Mouse (Mus musculus) neural tube, embryonic 14.5 days (tissue): Measurements from ENCODE around the gene Mrpl42. TPM values are rescaled to one million over a fixed set of nuclear protein-coding genes. Genes with fewer than 3 reads are reported as not detected.

ENCODE experiments used
- ATAC-seq: fragments of 200-750 bp; cut with Nextera tagmentation; 2 replicates; pipeline ENCODE4 v1.8.0; 2017; ENCODE audit warnings: low read depth, mild to moderate bottlenecking, moderate TSS enrichment, moderate library complexity
- H3K27ac ChIP-seq: fragments of 300-500 bp; sonication (generic); 2 replicates; pipeline ENCODE4 v1.5.1; 2014; ENCODE audit warnings: low read depth, mild to moderate bottlenecking, control low read depth, low read length, moderate library complexity, mixed read lengths
- H3K27me3 ChIP-seq: fragments of 300-500 bp; sonication (generic); 2 replicates; pipeline ENCODE4 v1.6.1; 2014; ENCODE audit warnings: low read length; ENCODE audit not compliant: control insufficient read depth, insufficient read depth
- H3K36me3 ChIP-seq: fragments of 300-500 bp; sonication (generic); 2 replicates; pipeline ENCODE4 v1.6.1; 2014; ENCODE audit warnings: low read length, mixed read lengths; ENCODE audit not compliant: control insufficient read depth, insufficient read depth
- H3K4me1 ChIP-seq: fragments of 300-500 bp; sonication (generic); 2 replicates; pipeline ENCODE4 v1.6.1; 2014; ENCODE audit warnings: low read length; ENCODE audit not compliant: control insufficient read depth, insufficient read depth
- H3K4me2 ChIP-seq: fragments of 300-500 bp; sonication (generic); 2 replicates; pipeline ENCODE4 v1.6.1; 2014; ENCODE audit warnings: mild to moderate bottlenecking, low read depth, low read length, control low read depth
- H3K4me3 ChIP-seq: fragments of 300-500 bp; sonication (generic); 2 replicates; pipeline ENCODE4 v1.5.1; 2014; ENCODE audit warnings: low read depth, low read length, control low read depth, mixed read lengths
- H3K9ac ChIP-seq: fragments of 300-500 bp; sonication (generic); replicated peaks from 2 replicates; pipeline ENCODE4 v1.6.1; 2014; ENCODE audit warnings: low read depth, mild to moderate bottlenecking, control low read depth, low read length, mixed read lengths
- H3K9me3 ChIP-seq: fragments of 300-500 bp; sonication (generic); 2 replicates; pipeline ENCODE4 v1.6.1; 2016; ENCODE audit warnings: low read length; ENCODE audit not compliant: control insufficient read depth
- WGBS: fragments of 180-500 bp; shearing (Covaris S2); extraction: QIAGEN DNeasy Blood & Tissue Kit; methylation state at CpG from one replicate; pipeline ENCODE4 v1.1.7; 2014; 5-methylcytosine and 5-hydroxymethylcytosine counted together
- polyA plus RNA-seq: library from polyadenylated mRNA; unstranded; fragments of >200 nt; fragmentation: Nextera tagmentation; extraction: Ambion mirVana; gene quantifications from 2 replicates; pipeline ENCODE4 v1.2.1, GENCODE M21; 2014

The Mrpl42 gene
- polyA plus RNA-seq, 1 experiment from 2014 or later, result 276 TPM

DNA sequence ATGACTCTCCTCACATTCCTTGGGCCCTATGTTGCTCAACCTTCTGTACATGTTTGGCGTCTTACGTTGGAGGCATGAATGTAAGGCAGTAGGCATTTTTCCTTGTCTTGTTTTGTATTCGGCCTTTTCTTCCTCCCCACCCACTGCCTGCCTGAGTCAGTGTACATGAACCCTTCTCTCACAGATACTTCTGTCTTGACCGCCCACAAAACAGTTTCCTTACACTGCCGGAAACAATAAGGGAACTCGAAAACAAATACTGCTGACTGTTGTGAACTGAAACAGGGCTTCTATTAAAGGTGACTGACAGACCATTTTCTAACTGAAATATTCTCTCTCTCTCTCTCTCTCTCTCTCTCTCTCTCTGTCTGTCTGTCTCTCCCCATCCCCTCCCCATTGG lies 7.1 kb upstream of the Mrpl42 start:
- no peak overlapping the region for H3K4me3 ChIP-seq
- no peak overlapping the region for H3K9ac ChIP-seq
- H3K4me2 ChIP-seq, result no peak overlapping the region
- H3K4me1 ChIP-seq, result no peaks in the 10 kb centered on the region
- no peaks in the 10 kb centered on the region for H3K36me3 ChIP-seq
- no peaks in the 10 kb centered on the region for H3K9me3 ChIP-seq
- H3K27ac ChIP-seq, result no peak overlapping the region
- 74% methylated on average over 6 of the region's 6 CpGs for WGBS
- no peaks in the 10 kb centered on the region for H3K27me3 ChIP-seq
- no peak for ATAC-seq

DNA sequence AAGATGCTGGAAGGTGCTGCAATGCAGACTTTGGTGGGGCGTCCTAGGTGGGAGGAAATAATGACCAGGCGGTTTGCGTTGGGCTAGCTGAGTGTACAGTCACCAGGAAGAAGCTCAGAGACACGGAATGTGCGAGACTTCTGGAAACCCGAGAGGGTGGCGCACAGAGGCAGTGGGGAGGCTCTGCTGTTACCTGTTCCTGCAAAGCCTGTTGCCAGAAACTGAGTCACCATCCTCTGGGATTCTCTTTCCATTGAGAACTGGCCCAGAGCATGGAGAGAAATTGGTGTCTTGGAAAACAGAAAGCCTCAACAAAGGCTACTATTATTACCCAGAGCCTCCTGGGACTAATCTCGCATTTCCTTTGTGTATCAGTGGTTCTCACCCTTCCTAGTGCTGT lies 6.4 kb upstream of the Mrpl42 start:
- H3K9ac ChIP-seq, result no peak overlapping the region
- no peaks in the 10 kb centered on the region for H3K36me3 ChIP-seq
- H3K4me1 ChIP-seq, result no peaks in the 10 kb centered on the region
- H3K9me3 ChIP-seq, result no peaks in the 10 kb centered on the region
- H3K4me2 ChIP-seq, result no peak overlapping the region
- 88% methylated on average over 8 of the region's 8 CpGs for WGBS
- no peak overlapping the region for H3K27ac ChIP-seq
- no peaks in the 10 kb centered on the region for H3K27me3 ChIP-seq
- no peak overlapping the region for H3K4me3 ChIP-seq
- no peak for ATAC-seq

DNA sequence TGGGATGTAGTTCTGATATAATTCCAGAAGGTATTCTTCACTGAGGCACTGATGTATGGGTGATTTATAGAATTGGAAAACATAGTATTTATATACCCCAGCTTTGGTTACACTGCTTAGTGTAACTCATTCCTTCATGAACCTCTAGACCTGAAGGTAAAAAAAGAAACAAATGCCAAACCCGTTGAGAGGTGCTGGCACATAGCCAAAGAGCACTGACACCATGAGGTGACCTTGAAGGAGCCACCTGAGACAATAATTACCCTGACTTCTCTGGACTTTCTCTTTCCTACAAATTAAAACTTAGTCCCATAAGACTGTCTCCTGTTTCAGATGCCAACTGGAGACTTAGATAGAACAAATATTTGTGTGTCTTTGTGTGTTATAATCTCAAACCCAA lies 2.6 kb upstream of the Mrpl42 start:
- Histone ChIP-seq H3K4me2 (no peak overlapping the region), H3K27me3 (no peaks in the 10 kb centered on the region), H3K36me3 (no peaks in the 10 kb centered on the region), H3K4me3 (no peak overlapping the region), H3K4me1 (peaks cover 4% of the 10 kb centered on the region; the same call in 1 of the 2 replicates), H3K9me3 (no peaks in the 10 kb centered on the region), H3K27ac (no peak overlapping the region), H3K9ac (no peak overlapping the region)
- ATAC-seq, result no peak
- WGBS, result 39% methylated on average over 1 of the region's 1 CpGs

DNA sequence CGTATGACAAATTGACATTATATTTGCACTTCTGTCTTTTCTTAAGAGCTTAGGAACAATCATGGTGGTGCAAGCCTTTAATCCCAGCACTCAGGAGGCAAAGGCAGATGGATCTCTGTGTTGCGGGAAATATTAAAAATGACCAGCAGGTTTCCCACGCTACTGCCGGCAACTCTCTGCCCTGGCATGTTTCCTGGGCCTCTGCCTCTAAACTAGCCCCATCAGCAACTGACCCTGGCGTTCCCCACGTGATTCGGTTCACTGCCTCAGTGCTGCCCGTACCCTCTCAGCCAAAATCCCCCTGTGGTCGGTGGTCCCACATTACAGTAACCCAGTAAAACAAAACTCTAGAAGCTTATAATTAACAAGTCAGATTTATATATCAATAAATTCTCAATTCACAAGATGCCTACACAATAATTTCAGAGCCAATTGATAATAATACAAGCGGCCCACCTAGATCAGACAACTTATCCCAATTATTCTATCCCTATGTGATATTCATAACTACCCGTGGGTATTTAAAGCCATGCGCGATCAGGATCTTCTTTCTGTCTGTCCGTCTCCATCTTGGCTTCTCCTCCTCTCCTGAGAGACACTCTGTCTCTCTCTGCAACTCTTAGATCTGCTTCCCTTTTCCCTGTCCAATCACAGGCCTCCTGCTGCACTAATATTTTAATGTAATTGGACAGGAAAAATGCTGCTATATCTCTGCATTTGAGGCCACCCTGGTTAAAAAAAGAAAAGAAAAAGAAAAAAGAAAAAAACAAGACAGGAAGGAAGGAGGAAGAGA lies 1.9 kb upstream of the Mrpl42 start:
- Histone ChIP-seq H3K27ac (no peak overlapping the region), H3K4me3 (no peak overlapping the region), H3K9me3 (no peaks in the 10 kb centered on the region), H3K9ac (no peak overlapping the region), H3K36me3 (no peaks in the 10 kb centered on the region), H3K4me2 (no peak overlapping the region), H3K4me1 (peaks cover 4% of the 10 kb centered on the region; the same call in 1 of the 2 replicates), H3K27me3 (no peaks in the 10 kb centered on the region)
- ATAC-seq, result no peak
- 90% methylated on average over 14 of the region's 14 CpGs for WGBS

DNA sequence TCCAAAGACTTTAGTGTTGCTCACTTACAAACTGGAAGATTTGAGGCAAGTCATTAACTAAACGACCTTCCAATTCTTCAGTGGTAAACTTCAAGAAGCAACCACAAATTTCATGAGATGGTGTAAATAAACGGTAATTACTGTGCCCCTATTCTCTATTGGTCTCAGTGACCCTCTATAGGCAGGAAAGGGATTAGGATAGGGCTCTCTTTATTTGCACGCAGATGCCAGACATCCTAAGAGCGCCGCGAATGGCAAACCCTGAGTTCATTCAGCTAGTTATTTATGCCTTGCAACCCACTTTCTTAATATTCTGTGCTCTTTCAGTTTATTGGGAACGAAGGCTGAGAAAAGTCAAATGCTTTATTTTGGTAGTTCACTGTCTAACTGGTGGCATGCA lies 707 bp downstream of the Mrpl42 start:
- peak overlapping the region; percentile 84; the same call in 1 of the 2 replicates for H3K27ac ChIP-seq
- no peaks in the 10 kb centered on the region for H3K9me3 ChIP-seq
- under 1% methylated on average over 7 of the region's 7 CpGs for WGBS
- peak overlapping the region; percentile 17; the same call in 1 of the 2 replicates for H3K9ac ChIP-seq
- no peak for ATAC-seq
- peak overlapping the region; percentile 72 for H3K4me3 ChIP-seq
- H3K4me1 ChIP-seq, result peaks cover 4% of the 10 kb centered on the region; the same call in 1 of the 2 replicates
- no peaks in the 10 kb centered on the region for H3K27me3 ChIP-seq
- H3K36me3 ChIP-seq, result 0 out of 2 replicates have a peak, but pooled peaks cover 7% of the 10 kb centered on the region
- H3K4me2 ChIP-seq, result peak overlapping the region; percentile 53

DNA sequence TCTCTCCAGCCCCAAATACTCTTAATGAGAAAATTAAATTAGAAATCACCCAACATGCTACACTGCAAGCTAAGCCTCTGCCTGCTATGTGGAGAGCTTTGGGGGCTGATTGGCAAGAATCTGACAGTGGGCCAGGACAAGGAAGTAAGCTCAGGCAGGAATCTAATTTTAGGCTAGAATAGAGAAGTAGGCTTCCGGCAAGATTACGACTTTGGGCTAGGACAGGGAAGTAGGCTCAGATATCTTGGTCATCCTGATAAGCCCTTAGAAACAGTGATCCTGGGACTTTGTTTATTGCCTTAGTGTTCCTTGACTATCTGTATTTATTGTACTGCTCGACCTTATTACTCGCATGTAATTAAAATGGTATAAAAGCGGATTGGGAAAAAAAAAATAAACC lies 7.5 kb downstream of the Mrpl42 start:
- WGBS, result 99% methylated on average over 5 of the region's 5 CpGs
- Histone ChIP-seq H3K27ac (no peak overlapping the region), H3K9me3 (no peaks in the 10 kb centered on the region), H3K4me3 (no peak overlapping the region), H3K4me1 (no peaks in the 10 kb centered on the region), H3K4me2 (no peak overlapping the region), H3K27me3 (no peaks in the 10 kb centered on the region), H3K36me3 (peaks cover 26% of the 10 kb centered on the region; the same call in 1 of the 2 replicates), H3K9ac (no peak overlapping the region)
- ATAC-seq, result no peak

DNA sequence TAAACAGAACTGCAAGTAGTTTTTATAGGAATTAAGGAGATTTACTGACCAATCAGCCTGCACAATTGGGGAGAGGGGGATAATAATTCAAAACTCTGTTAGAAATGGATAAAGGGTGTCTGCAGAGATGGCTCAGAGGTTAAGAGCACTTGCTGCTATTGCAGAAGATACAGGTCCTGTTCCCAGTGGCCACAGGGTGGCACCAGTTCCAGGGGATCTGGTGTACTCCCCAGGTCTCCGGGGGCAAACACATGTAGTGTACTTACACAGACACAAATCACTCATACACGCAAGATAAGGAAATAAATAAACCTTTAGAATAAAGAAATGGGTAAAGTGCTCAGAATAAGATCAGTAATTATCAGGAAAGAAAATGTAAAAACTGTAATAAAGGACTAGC lies 12.1 kb downstream of the Mrpl42 start:
- no peaks in the 10 kb centered on the region for H3K27me3 ChIP-seq
- no peak overlapping the region for H3K9ac ChIP-seq
- H3K9me3 ChIP-seq, result no peaks in the 10 kb centered on the region
- no peak overlapping the region for H3K27ac ChIP-seq
- H3K4me3 ChIP-seq, result no peak overlapping the region
- WGBS, result 84% methylated on average over 2 of the region's 2 CpGs
- H3K4me1 ChIP-seq, result no peaks in the 10 kb centered on the region
- no peak for ATAC-seq
- H3K36me3 ChIP-seq, result peaks cover 44% of the 10 kb centered on the region
- H3K4me2 ChIP-seq, result no peak overlapping the region

DNA sequence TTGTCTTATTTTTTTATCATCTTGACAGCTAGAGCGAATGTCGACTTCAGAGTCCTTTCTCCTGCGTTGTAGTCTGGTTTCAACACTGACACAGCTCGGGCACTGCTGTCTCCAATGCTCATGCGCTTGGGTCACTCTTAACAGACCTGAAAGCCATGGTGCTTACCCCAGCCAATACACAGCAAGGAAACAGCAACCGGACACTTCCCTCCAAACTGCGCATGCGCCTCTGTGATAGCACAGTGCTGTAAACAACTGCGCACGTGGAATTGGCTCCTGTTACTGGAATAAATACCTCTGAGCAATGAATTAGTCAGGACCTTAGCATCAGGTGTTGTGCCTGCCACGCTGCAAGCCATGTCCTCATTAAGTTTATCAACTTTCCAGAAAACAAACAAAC lies 24.2 kb downstream of the Mrpl42 start:
- H3K36me3 ChIP-seq, result peaks cover 7% of the 10 kb centered on the region; the same call in 1 of the 2 replicates
- H3K9me3 ChIP-seq, result no peaks in the 10 kb centered on the region
- no peaks in the 10 kb centered on the region for H3K4me1 ChIP-seq
- no peak overlapping the region for H3K4me2 ChIP-seq
- 83% methylated on average over 11 of the region's 11 CpGs for WGBS
- H3K27ac ChIP-seq, result no peak overlapping the region
- H3K9ac ChIP-seq, result no peak overlapping the region
- no peak overlapping the region for H3K4me3 ChIP-seq
- H3K27me3 ChIP-seq, result no peaks in the 10 kb centered on the region
- ATAC-seq, result no peak

DNA sequence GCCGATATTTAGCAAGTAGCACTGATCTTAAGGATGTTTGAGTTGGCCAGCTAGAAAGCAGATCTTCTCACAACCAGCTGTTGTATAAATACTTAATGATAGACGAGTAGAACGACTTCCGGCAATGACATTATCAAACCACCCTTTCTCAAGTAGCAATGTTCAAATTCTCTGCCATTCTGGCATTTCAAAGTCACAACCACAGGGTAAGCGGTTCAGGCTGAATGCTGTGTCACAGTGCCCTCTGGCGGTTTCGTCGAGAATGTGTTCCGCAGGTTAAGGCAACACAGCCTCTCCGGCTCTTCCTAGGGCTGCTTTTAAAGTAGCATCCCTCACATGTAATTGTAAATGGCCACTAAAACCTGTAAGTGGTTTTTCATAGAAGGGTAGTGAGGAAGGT lies 25.8 kb downstream of the Mrpl42 start:
- no peaks in the 10 kb centered on the region for H3K4me1 ChIP-seq
- no peak overlapping the region for H3K4me3 ChIP-seq
- H3K4me2 ChIP-seq, result no peak overlapping the region
- WGBS, result 12% methylated on average over 10 of the region's 10 CpGs
- ATAC-seq, result peak; percentile 84; the same call in 1 of the 2 replicates
- no peak overlapping the region for H3K27ac ChIP-seq
- no peak overlapping the region for H3K9ac ChIP-seq
- no peaks in the 10 kb centered on the region for H3K27me3 ChIP-seq
- no peaks in the 10 kb centered on the region for H3K9me3 ChIP-seq
- 0 out of 2 replicates have a peak, but pooled peaks cover 6% of the 10 kb centered on the region for H3K36me3 ChIP-seq
